Comparison of ENCODE assay signal across 8 mouse cellular contexts in the genomic region with DNA sequence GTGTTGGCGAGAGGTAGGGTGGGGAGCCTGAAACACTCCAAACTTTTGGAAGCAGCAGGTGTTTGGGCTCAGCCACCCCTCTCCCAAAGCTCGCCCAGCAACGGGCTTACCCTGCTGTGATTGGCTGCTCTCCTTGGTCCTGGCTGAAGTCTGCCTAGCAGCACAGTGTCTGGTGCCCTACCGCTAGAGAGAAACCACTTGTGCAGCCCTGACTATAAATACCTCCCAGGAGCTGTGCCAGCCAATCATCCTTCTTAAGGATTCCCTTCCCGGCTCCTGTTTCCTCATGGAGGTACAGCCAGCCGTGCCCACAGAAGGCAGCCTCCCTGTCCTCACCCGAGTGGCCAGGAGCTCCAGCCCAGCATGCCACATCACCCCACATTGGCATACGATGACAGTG. TPM values are rescaled to one million over a fixed set of nuclear protein-coding genes. Genes with fewer than 3 reads are reported as not detected.
DNase-seq lines count a peak whose midpoint lies in the region; ATAC-seq lines count a peak whose summit lies in the region.

No protein-coding gene starts in this region.

- H3K27ac ChIP-seq in hindbrain, embryonic 11.5 days (ENCODE audit: low read depth, low read length), result no peak overlapping the region
- H3K27ac ChIP-seq in hindbrain, embryonic 13.5 days, result no peak overlapping the region
- H3K27ac ChIP-seq in embryonic facial prominence, embryonic 10.5 days (replicated peaks), result no peak overlapping the region
- peak overlapping the region; percentile 57 for H3K27ac ChIP-seq in heart, embryonic 16.5 days (ENCODE audit: low read length)

- no peaks in the 10 kb centered on the region for H3K4me1 ChIP-seq in hindbrain, embryonic 11.5 days (replicated peaks; ENCODE audit: control insufficient read depth, insufficient read depth, low read length)
- H3K4me1 ChIP-seq in hindbrain, embryonic 13.5 days (replicated peaks), result peaks cover 11% of the 10 kb centered on the region
- peaks cover 1% of the 10 kb centered on the region for H3K4me1 ChIP-seq in embryonic facial prominence, embryonic 10.5 days
- H3K4me1 ChIP-seq in heart, embryonic 16.5 days (ENCODE audit: control insufficient read depth, insufficient read depth, low read length), result peaks cover 11% of the 10 kb centered on the region

- no peak overlapping the region for H3K4me3 ChIP-seq in hindbrain, embryonic 11.5 days (ENCODE audit: low read depth, low read length)
- no peak overlapping the region for H3K4me3 ChIP-seq in hindbrain, embryonic 13.5 days
- no peak overlapping the region for H3K4me3 ChIP-seq in embryonic facial prominence, embryonic 10.5 days
- no peak overlapping the region for H3K4me3 ChIP-seq in heart, embryonic 16.5 days (ENCODE audit: low read length)

- H3K9ac ChIP-seq in hindbrain, embryonic 11.5 days (ENCODE audit: low read depth, low read length), result no peak overlapping the region
- no peak overlapping the region for H3K9ac ChIP-seq in hindbrain, embryonic 13.5 days
- no peak overlapping the region for H3K9ac ChIP-seq in heart, embryonic 16.5 days (ENCODE audit: low read length)

- no peak for ATAC-seq in hindbrain, embryonic 11.5 days (ENCODE audit: low FRiP score)
- ATAC-seq in hindbrain, embryonic 13.5 days (ENCODE audit: low FRiP score), result no peak
- peak; percentile 96 for ATAC-seq in heart, embryonic 16.5 days (replicated peaks; ENCODE audit: extremely low read depth, insufficient read depth, low FRiP score)
- ATAC-seq in erythroblast, adult 5-6 weeks (replicated peaks; ENCODE audit: low FRiP score, poor library complexity, severe bottlenecking), result no peak

- no peaks in the 10 kb centered on the region for H3K9me3 ChIP-seq in hindbrain, embryonic 11.5 days (ENCODE audit: control insufficient read depth, low read length)
- no peaks in the 10 kb centered on the region for H3K9me3 ChIP-seq in hindbrain, embryonic 13.5 days
- no peaks in the 10 kb centered on the region for H3K9me3 ChIP-seq in embryonic facial prominence, embryonic 10.5 days
- no peaks in the 10 kb centered on the region for H3K9me3 ChIP-seq in heart, embryonic 16.5 days (replicated peaks; ENCODE audit: control insufficient read depth, low read length)

- no peaks in the 10 kb centered on the region for H3K36me3 ChIP-seq in hindbrain, embryonic 11.5 days (ENCODE audit: control insufficient read depth, insufficient read depth, low read length)
- no peaks in the 10 kb centered on the region for H3K36me3 ChIP-seq in hindbrain, embryonic 13.5 days
- no peaks in the 10 kb centered on the region for H3K36me3 ChIP-seq in embryonic facial prominence, embryonic 10.5 days (replicated peaks)
- H3K36me3 ChIP-seq in heart, embryonic 16.5 days (ENCODE audit: control insufficient read depth, insufficient read depth), result no peaks in the 10 kb centered on the region

- H3K27me3 ChIP-seq in hindbrain, embryonic 11.5 days (ENCODE audit: control insufficient read depth, insufficient read depth, low read length), result peaks cover 9% of the 10 kb centered on the region; the same call in 1 of the 2 replicates
- peaks cover 25% of the 10 kb centered on the region for H3K27me3 ChIP-seq in hindbrain, embryonic 13.5 days
- peaks cover 57% of the 10 kb centered on the region for H3K27me3 ChIP-seq in embryonic facial prominence, embryonic 10.5 days (replicated peaks; ENCODE audit: low read depth, poor library complexity, severe bottlenecking)
- H3K27me3 ChIP-seq in heart, embryonic 16.5 days (ENCODE audit: control insufficient read depth, insufficient read depth, low read length), result peaks cover 12% of the 10 kb centered on the region

- peak; percentile 23 for DNase-seq in hindbrain, embryonic 11.5 days (ENCODE audit: low spot score)
- DNase-seq in R1 (ENCODE audit: low read depth, low spot score), result peak; percentile 33
- DNase-seq in embryonic facial prominence, embryonic 10.5 days (ENCODE audit: low spot score), result peak; percentile 40
- no peak for DNase-seq in ovary, postnatal 10 days (ENCODE audit: low spot score)
- DNase-seq in thymus, postnatal 4 days, result no peak

- 58% methylated on average over 8 of the region's 8 CpGs for WGBS in hindbrain, embryonic 11.5 days
- 54% methylated on average over 8 of the region's 8 CpGs for WGBS in hindbrain, embryonic 13.5 days
- 48% methylated on average over 8 of the region's 8 CpGs for WGBS in embryonic facial prominence, embryonic 10.5 days
- WGBS in heart, embryonic 16.5 days, result 24% methylated on average over 8 of the region's 8 CpGs

- no peak overlapping the region for H3K4me2 ChIP-seq in hindbrain, embryonic 11.5 days (replicated peaks; ENCODE audit: low read depth, low read length)
- H3K4me2 ChIP-seq in hindbrain, embryonic 13.5 days, result no peak overlapping the region
- H3K4me2 ChIP-seq in heart, embryonic 16.5 days (ENCODE audit: low read depth, low read length), result peak overlapping the region; percentile 31

RNA-seq across cellular contexts. Expression of a gene that starts 5.9 kb away (rescaled TPM):
- polyA plus RNA-seq in hindbrain, embryonic 11.5 days (2014; fragmentation: Nextera tagmentation; extraction: Ambion mirVana), result 0.26 and 0.47 TPM in 2 replicates
- 0.29 and 0.36 TPM in 2 replicates for polyA plus RNA-seq in hindbrain, embryonic 13.5 days (2015; fragmentation: Nextera tagmentation; extraction: Ambion mirVana)
- 0.04 and 0.10 TPM in 2 replicates for polyA plus RNA-seq in embryonic facial prominence, embryonic 10.5 days (2016; fragmentation: Nextera tagmentation; extraction: Ambion mirVana)
- 1.2 TPM in 2 replicates for polyA plus RNA-seq in heart, embryonic 16.5 days (2015; fragmentation: Nextera tagmentation; extraction: Ambion mirVana)
- total RNA-seq in erythroblast, adult 5-6 weeks (2015; ENCODE audit: low replicate concordance), result not detected in 2 replicates
- not detected in 2 replicates for total RNA-seq in erythroblast, adult 5-6 weeks (2017; ENCODE audit: low replicate concordance)

Comparison
In these comparisons a context has a peak if more than half of its experiments do, and no peak if none do; other contexts are left out.
1. DNase-seq: peak in hindbrain, embryonic 11.5 days (single experiment), R1 (single experiment) and embryonic facial prominence, embryonic 10.5 days (single experiment); none in ovary, postnatal 10 days (single experiment) and thymus, postnatal 4 days (single experiment).